Mouse (Mus musculus) limb, embryonic 10.5 days (tissue): ENCODE measurements at regions not wholly inside any gene's neighbourhood (a gene's known extent, or its start where the extent isn't known, plus 50 kb on each side); places are given as distances from the start of the nearest gene placed in this dataset.

Source experiments
- DNase-seq: peaks from one replicate; pipeline ENCODE4 v3.0.0-alpha.2; 2017; ENCODE audit warnings: low spot score
- H3K27ac ChIP-seq: fragments of 300-500 bp; sonication (generic); 2 replicates; pipeline ENCODE4 v1.5.1; 2016; ENCODE audit warnings: mild to moderate bottlenecking
- H3K27me3 ChIP-seq: fragments of 300-500 bp; sonication (generic); 2 replicates; pipeline ENCODE4 v1.6.1; 2016; ENCODE audit warnings: low read depth, mild to moderate bottlenecking; ENCODE audit not compliant: poor library complexity, severe bottlenecking
- H3K36me3 ChIP-seq: fragments of 300-500 bp; sonication (generic); 2 replicates; pipeline ENCODE4 v1.6.1; 2016; ENCODE audit warnings: mild to moderate bottlenecking, moderate library complexity
- H3K4me1 ChIP-seq: fragments of 300-500 bp; sonication (generic); 2 replicates; pipeline ENCODE4 v1.6.1; 2016
- H3K4me3 ChIP-seq: fragments of 300-500 bp; sonication (generic); 2 replicates; pipeline ENCODE4 v1.5.1; 2016; ENCODE audit warnings: mild to moderate bottlenecking, moderate library complexity
- H3K9me3 ChIP-seq: fragments of 300-500 bp; sonication (generic); replicated peaks from 2 replicates; pipeline ENCODE4 v1.6.1; 2016; ENCODE audit warnings: mild to moderate bottlenecking
- WGBS: fragments of 180-500 bp; shearing (Covaris S2); methylation state at CpG from one replicate; pipeline ENCODE4 v1.1.7; 2016; 5-methylcytosine and 5-hydroxymethylcytosine counted together

DNA sequence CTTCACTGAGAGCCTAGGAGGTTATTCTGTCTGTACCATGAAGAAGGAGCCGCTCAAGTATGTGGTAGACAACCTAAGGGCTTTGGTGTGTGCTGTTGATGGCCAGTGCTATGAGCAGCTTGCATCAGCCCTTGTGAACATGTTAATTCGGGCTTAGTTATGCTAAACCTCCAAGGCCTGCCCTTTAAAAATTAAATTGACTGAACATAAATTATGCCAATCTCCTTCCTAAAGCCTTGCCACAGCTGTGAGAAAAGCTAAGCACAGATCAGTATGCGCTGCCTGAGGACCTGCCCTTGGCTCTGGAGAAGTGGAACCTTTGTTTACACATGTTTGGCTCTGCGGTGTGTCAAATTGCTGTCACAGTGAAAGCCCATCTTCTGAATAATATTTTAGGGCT lies 321.9 kb upstream of the Nova1 start:
- 78% methylated on average over 4 of the region's 4 CpGs for WGBS

DNA sequence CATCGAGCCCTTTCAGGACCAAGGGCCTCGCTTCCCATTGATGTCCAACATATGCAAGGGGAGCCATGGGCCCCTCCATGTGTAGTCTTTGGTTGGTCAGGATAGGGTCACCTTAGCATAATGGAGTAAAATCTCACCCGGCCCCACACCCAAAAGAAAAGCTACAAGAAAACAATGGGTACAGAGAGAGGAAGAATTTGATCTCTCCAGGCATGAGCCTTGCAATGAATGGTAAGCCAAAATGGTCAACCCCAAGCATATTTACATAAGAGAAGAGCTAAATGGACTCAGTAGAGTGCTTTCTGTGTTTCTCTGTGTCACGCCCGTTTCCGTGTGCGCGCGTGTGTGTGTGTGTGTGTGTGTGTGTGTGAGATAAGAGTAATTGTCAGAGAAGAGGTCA lies 311.1 kb upstream of the Nova1 start:
- Histone ChIP-seq H3K27ac (no peak overlapping the region), H3K4me1 (no peaks in the 10 kb centered on the region), H3K27me3 (no peaks in the 10 kb centered on the region), H3K36me3 (no peaks in the 10 kb centered on the region), H3K9me3 (no peaks in the 10 kb centered on the region), H3K4me3 (no peak overlapping the region)
- DNase-seq, result no peak
- WGBS, result 95% methylated on average over 9 of the region's 9 CpGs

More for the DNA sequence above, 321.9 kb upstream of the Nova1 start:
- no peak for DNase-seq
- Histone ChIP-seq H3K36me3 (no peaks in the 10 kb centered on the region), H3K4me1 (no peaks in the 10 kb centered on the region), H3K4me3 (no peak overlapping the region), H3K27ac (no peak overlapping the region), H3K9me3 (no peaks in the 10 kb centered on the region), H3K27me3 (no peaks in the 10 kb centered on the region)

DNA sequence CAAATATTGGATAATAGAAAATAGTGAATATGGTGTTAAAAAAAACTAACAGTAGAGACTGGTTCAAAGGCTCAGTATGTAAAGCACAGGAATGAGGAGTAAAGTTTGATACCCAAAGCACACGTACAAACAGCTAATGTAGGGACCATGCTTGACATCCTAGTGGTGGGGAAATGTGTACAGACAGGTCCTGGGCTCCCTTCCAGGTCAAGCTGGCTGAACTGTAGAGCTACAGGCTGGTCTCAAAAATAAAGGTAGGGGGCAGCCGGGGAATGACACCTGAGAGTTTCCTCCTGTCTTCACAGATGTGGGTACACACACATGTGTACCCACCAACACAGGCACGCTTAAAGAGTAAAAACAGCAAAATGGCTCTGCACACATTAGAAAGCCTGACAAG lies 309.9 kb upstream of the Nova1 start:
- H3K4me3 ChIP-seq, result no peak overlapping the region
- 83% methylated on average over 3 of the region's 3 CpGs for WGBS
- no peak overlapping the region for H3K27ac ChIP-seq
- no peaks in the 10 kb centered on the region for H3K27me3 ChIP-seq
- H3K36me3 ChIP-seq, result no peaks in the 10 kb centered on the region
- H3K9me3 ChIP-seq, result no peaks in the 10 kb centered on the region
- DNase-seq, result no peak
- H3K4me1 ChIP-seq, result no peaks in the 10 kb centered on the region

DNA sequence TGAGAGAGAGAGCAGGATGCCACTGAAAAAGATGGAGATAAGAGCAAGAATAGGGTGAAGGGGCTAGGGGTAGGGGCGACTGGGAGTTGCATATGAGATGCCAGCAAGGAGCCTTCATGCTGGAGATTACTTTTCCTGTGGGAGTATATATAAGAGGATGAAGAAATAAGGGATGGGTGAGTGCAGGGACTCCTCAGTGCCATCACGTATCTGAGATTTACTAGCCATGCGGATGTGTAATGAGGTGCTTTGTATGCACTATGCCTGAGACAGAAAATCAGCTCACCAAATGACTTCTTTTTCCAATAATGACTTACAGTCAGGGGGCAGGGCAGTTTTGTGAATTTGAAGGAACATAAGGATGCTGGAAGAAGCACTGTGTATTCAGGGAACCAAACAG lies 302.7 kb upstream of the Nova1 start:
- DNase-seq, result no peak
- 79% methylated on average over 3 of the region's 3 CpGs for WGBS
- Histone ChIP-seq H3K27me3 (no peaks in the 10 kb centered on the region), H3K4me1 (no peaks in the 10 kb centered on the region; the same call in 1 of the 2 replicates), H3K4me3 (no peak overlapping the region), H3K36me3 (no peaks in the 10 kb centered on the region), H3K9me3 (no peaks in the 10 kb centered on the region), H3K27ac (no peak overlapping the region)

DNA sequence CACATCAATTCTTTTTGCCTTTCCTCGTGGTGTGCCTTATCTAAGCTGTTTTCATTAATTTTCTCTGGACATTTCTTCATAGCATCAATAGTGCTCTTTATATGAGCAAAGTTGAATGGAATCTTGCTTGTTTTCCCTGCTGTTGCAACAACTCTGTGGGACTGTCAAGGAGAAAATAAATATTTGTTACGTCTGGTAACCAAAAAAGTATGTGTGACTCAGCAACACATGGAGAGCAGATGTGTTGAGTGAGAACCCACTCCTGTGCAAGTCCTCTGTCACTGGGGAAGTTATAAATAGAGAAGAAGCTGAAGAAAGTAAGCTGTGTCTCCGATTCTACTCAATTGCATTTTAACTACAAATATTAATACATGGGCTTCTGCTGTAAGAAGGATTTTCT lies 298.8 kb upstream of the Nova1 start:
- Histone ChIP-seq H3K27ac (no peak overlapping the region), H3K27me3 (no peaks in the 10 kb centered on the region), H3K36me3 (no peaks in the 10 kb centered on the region), H3K4me3 (no peak overlapping the region), H3K4me1 (no peaks in the 10 kb centered on the region; the same call in 1 of the 2 replicates), H3K9me3 (no peaks in the 10 kb centered on the region)
- 61% methylated on average over 3 of the region's 3 CpGs for WGBS
- DNase-seq, result no peak

DNA sequence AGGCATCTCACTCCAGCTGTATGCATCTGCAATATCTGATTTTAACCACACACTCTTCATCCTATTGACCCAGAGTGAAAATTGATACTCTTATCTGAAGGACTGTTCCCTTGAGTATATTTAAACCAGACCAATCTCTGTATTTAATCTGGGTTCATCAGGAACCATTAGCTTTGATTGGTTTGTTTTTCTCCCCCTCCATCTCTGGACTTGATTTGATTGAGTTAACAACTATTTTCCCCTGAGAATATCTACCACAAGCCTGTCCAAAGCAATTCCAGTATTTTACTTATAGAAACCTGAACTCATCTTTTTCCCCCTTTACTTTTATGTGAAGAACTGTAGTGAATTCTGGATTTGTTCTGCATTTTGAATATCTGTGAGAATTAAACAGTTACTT lies 270.5 kb upstream of the Nova1 start:
- Histone ChIP-seq H3K9me3 (no peaks in the 10 kb centered on the region), H3K4me1 (no peaks in the 10 kb centered on the region), H3K4me3 (no peak overlapping the region), H3K27ac (no peak overlapping the region), H3K27me3 (no peaks in the 10 kb centered on the region), H3K36me3 (no peaks in the 10 kb centered on the region)
- no peak for DNase-seq

DNA sequence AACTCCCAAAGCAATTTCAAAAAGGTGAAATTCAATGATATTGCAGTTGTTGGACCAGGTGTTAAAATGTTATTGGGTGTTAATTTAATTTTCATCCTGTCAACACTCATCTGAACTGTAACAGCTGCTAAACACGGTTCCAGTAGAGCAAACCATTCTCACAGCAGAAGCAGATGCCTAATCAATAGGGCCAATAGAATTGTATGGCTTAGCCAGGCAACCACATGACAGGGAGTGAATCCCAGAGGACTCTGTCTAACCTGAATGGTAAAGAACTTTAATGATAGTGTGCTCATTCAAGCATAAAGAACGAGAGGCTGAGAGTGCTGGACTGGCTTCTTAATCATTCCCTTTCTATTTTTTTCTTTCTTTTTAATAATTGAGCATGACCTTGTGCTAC lies 256.2 kb upstream of the Nova1 start:
- no peak overlapping the region for H3K4me3 ChIP-seq
- H3K36me3 ChIP-seq, result no peaks in the 10 kb centered on the region
- H3K9me3 ChIP-seq, result no peaks in the 10 kb centered on the region
- no peaks in the 10 kb centered on the region for H3K4me1 ChIP-seq
- WGBS, result 75% methylated on average over 2 of the region's 2 CpGs
- H3K27ac ChIP-seq, result no peak overlapping the region
- no peaks in the 10 kb centered on the region for H3K27me3 ChIP-seq
- no peak for DNase-seq

DNA sequence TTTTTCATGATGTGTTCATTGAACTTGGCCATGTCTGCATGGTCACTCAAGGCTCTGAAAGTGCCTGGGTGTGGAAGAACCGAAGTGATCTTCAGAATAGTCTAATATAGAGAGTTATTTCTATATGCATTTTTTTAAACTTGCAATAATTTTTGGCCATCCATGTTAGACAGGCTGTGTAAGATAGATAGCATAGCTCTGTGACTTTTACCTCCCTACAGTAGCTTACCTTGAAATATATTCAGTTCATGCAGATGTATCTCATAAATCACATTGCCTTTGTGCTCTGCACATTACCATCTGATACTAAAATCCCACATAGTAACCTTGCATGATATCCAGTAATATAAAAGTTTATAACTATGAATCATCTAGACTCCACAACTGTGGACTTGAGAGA lies 233.7 kb upstream of the Nova1 start:
- H3K36me3 ChIP-seq, result no peaks in the 10 kb centered on the region
- H3K27me3 ChIP-seq, result no peaks in the 10 kb centered on the region
- WGBS, result 92% methylated on average over 1 of the region's 1 CpGs
- H3K27ac ChIP-seq, result no peak overlapping the region
- H3K4me1 ChIP-seq, result no peaks in the 10 kb centered on the region
- H3K9me3 ChIP-seq, result no peaks in the 10 kb centered on the region
- DNase-seq, result no peak
- no peak overlapping the region for H3K4me3 ChIP-seq

DNA sequence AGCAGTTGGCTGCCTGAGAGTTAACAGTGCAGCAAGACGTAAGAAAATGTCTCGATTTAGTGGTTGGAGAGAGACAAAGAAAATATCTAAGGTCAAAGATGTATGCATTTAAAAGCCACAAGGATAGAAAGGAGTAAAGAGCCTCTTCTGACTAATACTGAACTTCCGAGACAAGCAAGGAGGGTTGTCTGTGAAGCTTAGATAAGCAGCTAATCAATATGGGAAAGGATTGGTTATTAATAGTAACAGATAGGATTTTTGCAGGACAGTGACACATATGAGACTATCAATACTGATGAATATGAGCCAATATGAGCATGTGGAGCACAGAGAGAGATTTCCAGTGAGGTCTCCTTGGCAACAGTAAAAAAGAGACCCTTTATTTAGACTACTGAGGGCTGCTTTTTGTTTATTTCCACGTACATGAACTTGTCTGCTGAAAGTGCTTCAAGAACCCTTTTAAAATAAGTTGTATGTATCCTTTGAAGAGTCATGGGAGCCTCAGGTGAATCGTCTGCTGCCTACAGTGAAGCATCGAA lies 202.2 kb upstream of the Nova1 start:
- WGBS, result 86% methylated on average over 6 of the region's 6 CpGs
- DNase-seq, result no peak
- Histone ChIP-seq H3K36me3 (no peaks in the 10 kb centered on the region), H3K4me3 (no peak overlapping the region), H3K9me3 (no peaks in the 10 kb centered on the region), H3K27me3 (no peaks in the 10 kb centered on the region), H3K4me1 (no peaks in the 10 kb centered on the region), H3K27ac (no peak overlapping the region)

DNA sequence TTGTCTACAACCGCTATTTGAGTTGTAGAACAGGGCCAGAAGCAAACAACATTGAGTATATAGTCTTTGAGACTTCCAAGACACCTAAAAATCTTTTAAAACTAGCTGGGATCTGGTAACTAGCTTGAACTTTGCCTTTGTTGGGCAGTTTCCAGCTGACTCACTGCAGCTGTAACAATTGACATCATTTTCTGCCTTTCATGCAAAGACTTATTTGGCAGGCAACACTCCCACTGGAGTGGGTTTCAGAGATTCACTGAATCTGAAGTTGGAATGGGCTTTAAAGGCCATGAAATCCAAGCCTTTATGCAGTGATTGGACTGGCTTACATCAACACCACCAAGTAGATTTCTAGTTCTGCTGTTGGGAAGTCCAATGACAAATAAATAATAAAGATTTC lies 173.6 kb upstream of the Nova1 start:
- H3K4me3 ChIP-seq, result no peak overlapping the region
- H3K36me3 ChIP-seq, result no peaks in the 10 kb centered on the region
- no peak overlapping the region for H3K27ac ChIP-seq
- no peaks in the 10 kb centered on the region for H3K4me1 ChIP-seq
- DNase-seq, result no peak
- no peaks in the 10 kb centered on the region for H3K9me3 ChIP-seq
- WGBS, result 91% methylated on average over 1 of the region's 1 CpGs
- no peaks in the 10 kb centered on the region for H3K27me3 ChIP-seq

DNA sequence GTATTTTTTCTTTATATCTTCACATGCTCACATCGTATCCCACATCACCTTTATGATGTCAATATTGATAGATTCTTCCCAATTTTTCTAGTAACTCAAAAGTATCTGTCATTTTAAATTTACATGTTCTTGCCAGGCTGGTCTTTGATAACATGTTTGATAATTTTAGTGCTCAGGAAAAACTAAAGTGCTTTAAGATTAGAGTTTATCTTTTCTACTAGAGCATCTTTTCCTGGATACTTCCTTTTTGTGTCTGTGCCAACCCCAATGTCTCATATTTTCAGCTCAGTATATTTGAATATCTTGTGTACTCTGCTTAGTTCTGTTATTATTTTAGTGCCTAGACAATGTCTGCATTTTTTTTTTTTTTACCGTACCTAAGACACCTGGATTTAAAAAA lies 170.2 kb upstream of the Nova1 start:
- WGBS, result 88% methylated on average over 2 of the region's 2 CpGs
- H3K27me3 ChIP-seq, result no peaks in the 10 kb centered on the region
- DNase-seq, result no peak
- no peaks in the 10 kb centered on the region for H3K4me1 ChIP-seq
- H3K27ac ChIP-seq, result no peak overlapping the region
- H3K36me3 ChIP-seq, result no peaks in the 10 kb centered on the region
- H3K9me3 ChIP-seq, result no peaks in the 10 kb centered on the region
- H3K4me3 ChIP-seq, result no peak overlapping the region

DNA sequence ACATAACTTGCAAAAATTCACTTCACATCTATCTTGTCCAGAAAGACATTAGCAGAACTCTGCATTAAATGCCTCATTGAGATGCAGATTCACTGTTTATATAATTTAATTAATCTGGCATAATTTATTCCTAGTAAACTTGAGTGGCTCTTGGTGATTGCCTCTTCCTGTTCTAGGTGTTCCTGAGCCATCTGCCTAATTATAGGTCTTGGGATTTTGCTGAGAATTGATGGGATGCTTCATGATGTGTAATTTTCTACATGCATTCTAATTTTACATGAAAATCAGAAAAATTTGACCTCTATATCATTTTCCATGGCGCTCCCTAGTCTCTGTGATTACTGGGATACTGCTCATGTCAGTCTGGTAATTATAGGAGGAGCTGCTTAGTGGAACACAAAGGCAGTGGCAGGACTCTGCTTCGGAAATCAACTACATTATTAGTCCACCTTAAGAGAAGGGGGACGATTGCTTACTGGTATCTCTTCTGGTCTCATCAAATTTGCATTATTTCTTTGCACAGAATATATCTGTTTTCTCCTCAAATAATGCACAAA lies 131.6 kb upstream of the Nova1 start:
- no peaks in the 10 kb centered on the region for H3K4me1 ChIP-seq
- DNase-seq, result no peak
- H3K27me3 ChIP-seq, result no peaks in the 10 kb centered on the region
- no peaks in the 10 kb centered on the region for H3K9me3 ChIP-seq
- no peaks in the 10 kb centered on the region for H3K36me3 ChIP-seq
- WGBS, result 85% methylated on average over 3 of the region's 3 CpGs
- H3K4me3 ChIP-seq, result no peak overlapping the region
- no peak overlapping the region for H3K27ac ChIP-seq

DNA sequence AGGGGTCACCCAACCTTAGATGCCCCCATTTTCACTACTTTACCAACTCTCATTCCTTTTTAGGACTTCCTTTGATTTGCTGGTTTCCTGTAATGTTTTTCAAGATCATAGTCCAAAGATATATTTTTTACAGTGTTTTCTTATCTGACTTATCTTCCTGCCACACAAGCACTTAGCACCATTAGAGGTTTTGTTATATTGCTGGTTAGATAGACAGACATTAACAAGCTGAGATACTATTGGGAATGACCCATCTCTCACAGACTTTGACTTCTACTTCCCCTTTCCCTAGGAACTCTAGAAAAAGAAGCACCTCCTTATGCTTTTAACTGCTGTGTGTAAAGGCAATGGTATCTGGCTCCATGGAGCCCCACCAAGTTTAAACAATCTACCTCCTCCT lies 127.0 kb upstream of the Nova1 start:
- DNase-seq, result no peak
- Histone ChIP-seq H3K4me3 (no peak overlapping the region), H3K36me3 (no peaks in the 10 kb centered on the region), H3K9me3 (no peaks in the 10 kb centered on the region), H3K27me3 (no peaks in the 10 kb centered on the region), H3K27ac (no peak overlapping the region), H3K4me1 (no peaks in the 10 kb centered on the region)

DNA sequence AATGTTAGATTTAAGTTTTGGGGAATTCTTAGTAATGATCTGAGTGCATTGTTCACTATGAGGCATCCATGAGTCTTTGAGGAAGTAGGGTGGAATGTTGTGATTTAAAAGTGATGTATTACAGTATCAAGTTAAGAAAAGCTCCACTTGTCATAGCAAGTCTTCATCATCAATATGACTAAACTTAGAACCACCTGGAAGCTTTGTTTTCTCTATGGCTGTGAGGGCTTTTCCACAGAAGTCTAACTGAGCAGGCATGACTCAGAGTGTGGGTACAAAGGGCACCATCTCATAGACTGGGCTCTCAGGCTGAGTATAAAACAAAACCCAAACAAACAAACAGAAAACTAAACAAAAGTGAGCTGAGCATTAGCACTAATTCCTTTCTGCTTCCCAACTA lies 112.4 kb upstream of the Nova1 start:
- H3K27me3 ChIP-seq, result no peaks in the 10 kb centered on the region
- no peak overlapping the region for H3K4me3 ChIP-seq
- H3K36me3 ChIP-seq, result no peaks in the 10 kb centered on the region
- H3K27ac ChIP-seq, result no peak overlapping the region
- no peaks in the 10 kb centered on the region for H3K4me1 ChIP-seq
- DNase-seq, result no peak
- no peaks in the 10 kb centered on the region for H3K9me3 ChIP-seq
